Mouse (Mus musculus) embryonic stem cell, embryonic (primary cell): ENCODE measurements around the gene Ifna2.

Experiments
- CTCF ChIA-PET, 4 experiments: fragments of 300-600 bp in 2 of 4; fragments of 350-600 bp in 2 of 4; sonication (Branson Sonifier 250); formaldehyde crosslinking; loops; one replicate each; lab custom pipeline; 2022; ENCODE audit warnings: inconsistent platforms in 2 of 4; lab: Charles Lee
- POLR2A ChIA-PET, 4 experiments: fragments of 300-600 bp in 2 of 4; fragments of 350-600 bp in 2 of 4; sonication (Branson Sonifier 250); formaldehyde crosslinking; loops; one replicate each; lab custom pipeline; 2022; ENCODE audit warnings: antibody characterized with exemption in 4 of 4, inconsistent platforms in 1 of 4; lab: Charles Lee

Ifna2 gene

DNA sequence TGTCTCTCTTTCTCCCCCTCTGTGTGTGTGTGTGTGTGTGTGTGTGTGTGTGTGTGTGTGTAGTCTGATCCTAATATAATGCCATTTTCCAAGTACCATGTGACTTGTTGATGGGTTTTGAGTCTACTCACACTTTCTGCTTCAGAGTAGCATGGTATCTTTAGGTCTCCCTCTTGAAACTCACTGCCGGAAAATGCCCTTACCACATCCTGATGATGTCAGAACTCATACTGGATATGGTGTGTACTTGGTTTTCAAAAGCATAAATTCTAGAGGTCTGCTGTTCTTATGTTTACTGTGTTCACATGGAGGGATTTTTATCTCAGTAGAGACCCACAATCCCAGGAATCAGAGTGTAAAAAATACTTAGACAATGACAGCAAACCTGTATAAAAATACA lies 8.8 kb upstream of the Ifna2 start:
- ChIA-PET POLR2A (no interaction called here), CTCF (no interaction called here)

- POLR2A ChIA-PET, result no interaction called here
- CTCF ChIA-PET, result no interaction called here
These were observed 7.5 kb upstream of the Ifna2 start, which contains the start of gene Ifnab for GRCm38 (mm10) chr4:88691259-88691658. Gene Ifnab (minus strand): TSS chr4:88691359.

DNA sequence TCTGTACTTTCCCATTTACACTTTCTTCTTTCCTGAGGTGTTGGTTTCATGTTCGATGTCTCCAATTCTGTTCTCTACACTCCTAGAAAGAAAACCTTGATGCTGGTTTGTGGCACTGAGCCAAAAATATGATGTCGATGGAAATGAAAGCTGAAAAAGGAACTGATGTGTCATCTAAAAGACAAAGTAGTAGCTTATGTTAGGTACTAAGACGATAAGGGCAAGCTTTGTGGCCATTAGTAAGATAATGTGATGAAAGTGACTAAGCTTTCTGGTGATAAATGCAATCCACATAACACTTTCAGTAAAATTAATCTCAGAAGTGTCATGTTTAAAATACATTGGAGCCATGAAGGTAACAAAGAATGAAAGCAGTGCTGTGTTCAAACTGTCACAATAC lies 2.4 kb downstream of the Ifna2 start:
- ChIA-PET POLR2A (no interaction called here), CTCF (interaction anchor here in 1 of 4 experiments (0.6 kb wide), 1 partner anchor 1141 kb away, joined by 3 read pairs; no protein-coding TSS in a partner anchor)

DNA sequence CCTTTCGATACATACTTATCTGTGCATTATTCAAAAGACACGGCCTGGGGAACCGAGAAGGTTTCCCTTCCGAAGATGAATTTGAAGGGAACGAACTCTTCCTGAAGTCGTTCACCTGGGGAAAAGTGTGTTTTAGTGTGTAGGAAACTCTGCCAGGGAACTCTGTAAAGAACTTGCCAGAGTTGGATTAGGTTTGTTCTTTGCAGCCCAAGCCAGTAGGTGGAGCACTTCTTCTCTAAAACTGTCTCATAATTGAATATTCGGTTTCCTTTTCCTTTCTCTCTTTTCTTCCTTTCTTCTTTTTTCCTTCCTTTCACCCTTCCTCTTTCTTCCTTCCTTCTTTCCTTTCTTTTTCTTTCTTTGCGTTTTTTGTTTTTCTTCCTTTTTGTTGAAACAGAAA lies 3.4 kb downstream of the Ifna2 start:
- ChIA-PET POLR2A (no interaction called here), CTCF (interaction anchor here in 1 of 4 experiments (0.9 kb wide), 1 partner anchor 159 kb away, joined by 5 read pairs; no protein-coding TSS in a partner anchor)

- ChIA-PET POLR2A (no interaction called here), CTCF (no interaction called here)
These were observed 6.9 kb downstream of the Ifna2 start, which contains the start of gene Ifna16 for GRCm38 (mm10) chr4:88676824-88677223. Gene Ifna16 (minus strand): TSS chr4:88676924.

- CTCF ChIA-PET, result no interaction called here
- POLR2A ChIA-PET, result interaction anchor here in 1 of 4 experiments (0.6 kb wide), 1 partner anchor 73 kb away, joined by 3 read pairs; no protein-coding TSS in a partner anchor
These were observed 28.3 kb downstream of the Ifna2 start for GRCm38 (mm10) chr4:88655461-88655860.

DNA sequence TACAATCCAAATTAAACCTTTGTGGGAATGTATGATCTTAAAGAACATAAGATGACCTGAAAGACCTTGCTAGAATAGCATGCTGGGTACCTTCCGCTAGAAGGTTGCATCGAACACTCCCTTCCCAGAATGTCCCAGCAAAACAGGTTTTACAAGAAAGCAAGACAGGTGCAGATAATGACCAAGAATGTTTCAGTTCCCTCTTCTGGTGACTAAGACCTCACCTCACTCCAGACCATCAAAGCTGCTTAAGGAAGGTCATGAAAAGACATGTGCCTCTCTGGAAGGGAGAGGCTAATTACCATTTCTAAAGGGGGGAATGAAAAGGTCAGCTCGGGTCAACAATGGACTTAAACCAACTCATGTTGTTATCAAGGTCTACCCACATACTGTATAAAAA lies 30.1 kb downstream of the Ifna2 start:
- POLR2A ChIA-PET, result no interaction called here
- CTCF ChIA-PET, result interaction anchor here in 1 of 4 experiments (0.6 kb wide), 1 partner anchor 65 kb away, joined by 10 read pairs; no protein-coding TSS in a partner anchor

GRCm38 (mm10) chr4:88644359-88644758 lies 39.4 kb downstream of the Ifna2 start, which contains the start of gene Ifna13:
Gene Ifna13 (minus strand): TSS chr4:88644459.
- ChIA-PET CTCF (no interaction called here), POLR2A (no interaction called here)

DNA sequence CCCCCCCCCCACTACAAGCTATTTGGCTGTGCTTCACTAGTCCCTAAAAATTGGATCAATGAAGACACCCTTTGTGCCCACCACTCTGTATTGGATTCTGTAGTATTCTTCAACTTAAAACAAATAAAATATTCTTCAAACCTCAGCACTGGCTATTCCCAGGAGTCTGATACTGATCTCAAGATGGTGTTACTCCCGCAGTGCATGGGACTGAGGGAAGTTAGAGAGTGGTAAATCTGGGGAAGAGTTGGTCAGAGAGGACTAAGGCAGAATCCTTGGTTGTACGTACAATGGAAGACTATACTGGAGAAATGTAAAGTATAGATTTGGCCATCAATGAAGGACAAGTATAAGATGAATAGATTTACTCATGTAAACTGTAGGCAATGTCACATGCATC lies 41.2 kb downstream of the Ifna2 start:
- POLR2A ChIA-PET, result no interaction called here
- CTCF ChIA-PET, result no interaction called here

DNA sequence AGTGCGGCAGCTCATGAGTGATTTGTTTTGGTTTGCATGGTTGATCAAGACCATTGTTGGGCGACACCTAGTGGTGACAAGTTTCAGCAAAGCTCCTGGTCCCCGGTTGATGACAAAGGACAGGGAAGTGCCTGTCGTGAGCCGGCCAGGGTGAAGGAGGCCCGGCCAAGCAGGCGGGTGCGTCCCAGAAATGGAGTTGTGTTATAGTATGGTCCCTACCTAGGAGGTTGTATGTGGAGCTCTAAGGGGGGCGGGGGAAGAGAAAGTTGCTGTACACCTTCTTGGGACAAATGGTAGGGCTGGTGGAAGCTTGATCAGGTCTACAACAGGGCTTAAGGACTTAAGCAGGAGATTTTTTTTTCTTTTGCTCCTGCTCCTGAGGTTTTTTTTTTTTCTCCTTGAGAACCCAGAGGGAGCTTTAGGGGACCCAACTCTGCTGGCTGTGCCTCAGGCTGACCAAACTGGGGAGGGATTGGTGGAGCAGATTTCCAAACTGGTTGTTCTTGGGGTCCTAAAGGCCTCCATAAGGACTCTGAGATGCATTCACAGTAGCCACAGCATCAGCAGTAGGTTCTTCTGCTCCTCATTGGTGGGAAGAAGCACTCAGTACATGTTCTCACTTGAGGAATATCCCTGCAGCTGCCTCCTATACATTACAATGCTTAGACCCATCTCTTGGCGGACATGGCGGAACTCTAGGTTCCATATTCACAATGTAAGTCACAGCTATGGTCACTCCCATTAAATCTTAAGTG lies 42.5 kb downstream of the Ifna2 start:
- ChIA-PET POLR2A (interaction anchor here in 1 of 4 experiments (0.6 kb wide), 1 partner anchor 1826 kb away, joined by 3 read pairs; no protein-coding TSS in a partner anchor), CTCF (no interaction called here)

DNA sequence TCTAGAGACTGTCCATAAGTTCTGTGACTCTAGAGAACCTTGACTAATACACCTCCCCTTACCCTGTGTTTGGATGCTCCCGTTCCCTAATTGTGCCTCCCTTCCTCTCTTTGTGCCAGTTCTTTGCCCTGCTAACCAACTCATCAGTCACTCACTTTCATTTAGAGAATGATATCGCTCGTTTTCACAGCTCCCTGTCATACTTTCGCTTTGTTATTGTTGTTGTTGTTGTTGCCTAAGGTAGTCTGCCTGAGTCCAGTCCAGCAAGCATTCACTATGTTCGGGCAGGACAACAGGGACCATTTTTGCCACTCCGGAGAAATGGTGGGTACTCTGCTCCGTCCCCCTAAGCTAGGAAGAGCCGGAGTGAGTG lies 43.0 kb downstream of the Ifna2 start:
- POLR2A ChIA-PET, result no interaction called here

DNA sequence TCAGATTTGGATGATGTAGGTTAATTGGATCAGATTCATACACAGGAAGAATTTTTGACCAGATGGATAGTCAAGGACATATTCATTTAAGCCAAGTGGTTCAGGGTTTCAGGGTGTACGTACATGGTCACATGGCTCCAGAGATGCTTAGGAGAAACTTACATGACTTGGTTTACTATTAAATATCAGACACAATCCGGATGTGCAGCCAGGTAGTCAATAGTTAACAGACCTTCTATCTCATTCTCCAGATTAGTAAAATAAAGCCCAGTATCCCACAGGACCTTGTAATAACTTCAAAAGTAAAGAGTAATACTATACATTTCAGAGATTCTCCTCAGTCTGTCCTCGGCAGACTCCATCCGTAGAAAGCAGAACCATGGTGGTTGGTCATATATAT lies 49.4 kb downstream of the Ifna2 start, which contains the start of gene C87499:
TSS of gene C87499 (minus strand) at position 101 of the 400 bp plus-strand sequence.
- ChIA-PET CTCF (no interaction called here), POLR2A (no interaction called here)

More for the DNA sequence above, 43.0 kb downstream of the Ifna2 start:
- CTCF ChIA-PET, result no interaction called here
